Mouse (Mus musculus): ENCODE measurements around the gene Kalrn. TPM values are rescaled to one million over a fixed set of nuclear protein-coding genes. Genes with fewer than 3 reads are reported as not detected.

Kalrn gene
- polyA plus RNA-seq, 1 experiment = 0.15 TPM

DNA sequence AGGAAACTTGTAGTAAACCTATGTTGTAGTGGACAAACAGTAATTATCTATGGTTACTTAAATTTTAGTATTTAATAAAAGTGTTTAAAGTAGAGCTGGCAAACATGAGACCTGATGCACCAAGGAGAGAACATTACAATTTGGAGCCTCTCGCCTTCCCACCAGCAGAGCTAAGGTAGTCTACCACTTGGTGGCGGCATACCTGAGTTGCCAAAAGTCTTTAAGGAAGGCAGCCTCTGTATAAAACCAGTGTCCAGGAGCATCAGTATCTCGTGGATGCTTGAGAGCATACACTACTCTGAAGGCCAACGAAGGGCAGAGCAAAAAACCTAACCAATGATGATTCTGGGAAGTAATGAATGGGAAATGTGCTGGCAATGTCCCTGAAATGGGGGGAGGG, 199.8 kb downstream of the Kalrn start:
- no peaks in the 10 kb centered on the region for H3K36me3 ChIP-seq (ENCODE audit: control insufficient read depth)
- H3K27me3 ChIP-seq (ENCODE audit: control insufficient read depth) = no peaks in the 10 kb centered on the region
- no peaks in the 10 kb centered on the region for H3K9me3 ChIP-seq (ENCODE audit: control insufficient read depth, low read length)
- no peaks in the 10 kb centered on the region for H3K4me1 ChIP-seq (ENCODE audit: control insufficient read depth)
- H3K4me3 ChIP-seq (replicated peaks) = no peak overlapping the region
- no peak for TF ChIP-seq GATA1 (IDR thresholded peaks at IDR 0.05; ENCODE audit: low read length)
- TF ChIP-seq TAL1 (IDR thresholded peaks at IDR 0.05; ENCODE audit: low read length) = no peak

DNA sequence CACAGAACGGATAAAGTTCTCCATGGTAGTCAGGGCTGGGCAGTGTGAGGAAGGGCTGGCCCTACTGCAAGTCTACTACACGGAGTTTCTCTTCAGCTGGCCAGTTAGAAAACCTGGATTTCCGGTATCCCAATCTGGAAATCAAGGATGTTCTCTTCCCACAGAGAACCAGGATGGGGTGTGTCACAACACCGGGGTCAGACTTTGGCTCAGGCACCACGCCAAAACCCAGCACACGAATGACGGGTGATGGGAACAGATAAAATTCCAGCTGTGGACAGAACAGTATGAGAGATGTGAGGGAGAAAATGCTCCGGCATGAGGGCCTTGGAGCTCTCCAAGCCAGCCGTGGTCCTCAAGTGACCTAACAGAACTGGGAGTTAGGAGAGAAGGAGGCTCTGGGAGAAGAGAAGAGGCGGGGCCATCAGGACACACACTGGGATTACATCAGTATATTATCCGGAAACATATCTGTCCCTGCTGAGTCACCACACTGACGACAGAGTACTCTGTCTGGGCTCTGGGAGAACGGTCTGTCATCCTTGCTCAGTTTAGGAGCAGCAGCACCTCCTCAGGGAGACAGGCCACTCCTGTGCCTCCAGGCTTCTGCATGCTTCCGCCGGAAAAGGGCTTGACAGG, 201.1 kb downstream of the Kalrn start:
- Histone ChIP-seq H3K9me3 (ENCODE audit: control insufficient read depth, low read length) (no peaks in the 10 kb centered on the region), H3K4me1 (ENCODE audit: control insufficient read depth) (no peaks in the 10 kb centered on the region), H3K27me3 (ENCODE audit: control insufficient read depth) (no peaks in the 10 kb centered on the region), H3K4me3 (replicated peaks) (no peak overlapping the region), H3K36me3 (ENCODE audit: control insufficient read depth) (no peaks in the 10 kb centered on the region)
- TF ChIP-seq TAL1 (IDR thresholded peaks at IDR 0.05; ENCODE audit: low read length) (no peak), GATA1 (IDR thresholded peaks at IDR 0.05; ENCODE audit: low read length) (no peak)

DNA sequence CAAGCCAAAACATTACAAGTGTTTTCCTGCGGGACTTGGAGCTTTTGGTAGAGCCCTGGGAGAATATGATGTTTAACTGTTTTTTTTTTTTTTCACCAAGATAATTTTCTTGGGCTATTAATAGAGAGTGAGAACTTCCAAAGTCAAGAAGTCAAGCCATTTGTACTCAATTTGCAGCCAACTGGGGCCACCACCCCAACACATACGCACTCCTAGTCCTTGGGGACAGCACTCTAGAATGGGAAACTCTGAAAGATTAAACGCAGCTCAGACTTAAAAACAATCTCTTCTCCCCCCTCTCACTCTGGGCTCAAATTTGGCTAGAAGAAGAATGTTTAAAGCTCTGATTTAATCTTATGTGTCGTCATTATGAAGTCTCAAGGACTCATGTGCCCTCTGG, 214.1 kb downstream of the Kalrn start:
- TF ChIP-seq TAL1 (IDR thresholded peaks at IDR 0.05; ENCODE audit: low read length) (no peak), GATA1 (IDR thresholded peaks at IDR 0.05; ENCODE audit: low read length) (no peak)
- no peaks in the 10 kb centered on the region for H3K4me1 ChIP-seq (ENCODE audit: control insufficient read depth)

DNA sequence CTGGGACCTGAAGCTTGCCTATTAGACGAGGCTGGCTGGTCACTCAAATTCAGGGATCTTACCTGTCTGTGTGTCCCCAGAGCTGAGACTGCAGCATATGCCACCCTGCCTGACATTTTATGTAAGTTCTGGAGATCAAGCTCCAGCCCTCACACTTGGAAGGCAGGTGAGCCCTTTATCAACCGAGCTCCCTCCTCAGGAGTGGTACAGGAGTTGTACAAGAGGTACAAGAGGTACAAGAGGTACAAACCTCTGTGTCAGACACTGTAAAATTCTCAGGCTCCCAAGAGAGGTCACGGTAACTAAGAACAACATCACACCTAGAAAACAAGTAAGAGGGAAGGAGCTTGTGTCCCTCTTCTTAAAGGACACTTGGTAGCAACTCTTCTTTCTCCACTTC, 217.8 kb downstream of the Kalrn start:
- H3K36me3 ChIP-seq (ENCODE audit: control insufficient read depth) = no peaks in the 10 kb centered on the region
- no peaks in the 10 kb centered on the region for H3K27me3 ChIP-seq (ENCODE audit: control insufficient read depth)
- no peaks in the 10 kb centered on the region for H3K9me3 ChIP-seq (ENCODE audit: control insufficient read depth, low read length)
- no peak overlapping the region for H3K4me3 ChIP-seq (replicated peaks)
- TF ChIP-seq GATA1 (IDR thresholded peaks at IDR 0.05; ENCODE audit: low read length) = no peak
- TF ChIP-seq TAL1 (IDR thresholded peaks at IDR 0.05; ENCODE audit: low read length) = no peak
- no peaks in the 10 kb centered on the region for H3K4me1 ChIP-seq (ENCODE audit: control insufficient read depth)

More for the DNA sequence above, 214.1 kb downstream of the Kalrn start:
- Histone ChIP-seq H3K9me3 (ENCODE audit: control insufficient read depth, low read length) (no peaks in the 10 kb centered on the region), H3K4me3 (replicated peaks) (no peak overlapping the region), H3K27me3 (ENCODE audit: control insufficient read depth) (no peaks in the 10 kb centered on the region), H3K36me3 (ENCODE audit: control insufficient read depth) (no peaks in the 10 kb centered on the region)

DNA sequence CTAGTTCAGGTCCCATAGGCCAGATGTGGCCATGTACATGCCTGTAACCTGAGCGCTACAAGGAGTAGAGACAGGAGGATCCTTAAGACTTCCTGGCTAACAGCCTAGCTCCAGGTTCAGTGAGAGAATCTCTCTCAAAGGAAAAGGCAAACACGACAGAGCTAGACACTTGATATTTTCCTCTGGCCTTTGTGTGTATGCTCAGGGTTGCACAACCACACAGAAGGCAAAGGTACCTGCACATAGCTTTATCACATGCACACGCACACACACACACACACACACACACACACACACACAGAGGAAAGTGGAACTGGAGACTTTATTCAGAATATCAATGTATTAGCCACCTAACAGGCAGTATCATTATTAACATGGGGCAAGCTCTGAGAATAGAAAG, 219.3 kb downstream of the Kalrn start:
- Histone ChIP-seq H3K4me1 (ENCODE audit: control insufficient read depth) (no peaks in the 10 kb centered on the region), H3K36me3 (ENCODE audit: control insufficient read depth) (no peaks in the 10 kb centered on the region), H3K9me3 (ENCODE audit: control insufficient read depth, low read length) (no peaks in the 10 kb centered on the region), H3K27me3 (ENCODE audit: control insufficient read depth) (no peaks in the 10 kb centered on the region), H3K4me3 (replicated peaks) (no peak overlapping the region)
- TF ChIP-seq GATA1 (IDR thresholded peaks at IDR 0.05; ENCODE audit: low read length) (no peak), TAL1 (IDR thresholded peaks at IDR 0.05; ENCODE audit: low read length) (no peak)

DNA sequence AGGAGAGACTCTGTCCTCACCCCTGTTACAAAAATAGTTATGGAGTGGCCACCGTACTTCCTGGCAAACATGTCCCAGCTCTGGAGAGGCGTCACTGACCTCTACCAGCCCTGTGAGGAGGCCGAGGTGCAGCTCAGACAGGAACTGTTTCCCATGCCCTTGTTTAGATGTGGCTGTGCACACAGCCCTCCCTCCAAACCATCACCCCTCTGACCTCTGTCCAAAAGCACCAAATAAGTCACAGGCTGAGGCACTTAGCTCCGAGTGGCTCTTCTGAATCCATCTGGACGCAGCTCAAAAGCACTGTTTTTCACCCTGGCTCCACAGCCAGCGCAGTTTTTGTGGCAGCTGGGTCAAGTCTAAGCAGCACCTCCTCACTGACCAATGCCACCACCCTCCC, 220.6 kb downstream of the Kalrn start:
- TF ChIP-seq TAL1 (IDR thresholded peaks at IDR 0.05; ENCODE audit: low read length) (no peak), GATA1 (IDR thresholded peaks at IDR 0.05; ENCODE audit: low read length) (no peak)
- Histone ChIP-seq H3K9me3 (ENCODE audit: control insufficient read depth, low read length) (no peaks in the 10 kb centered on the region), H3K4me3 (replicated peaks) (no peak overlapping the region), H3K27me3 (ENCODE audit: control insufficient read depth) (no peaks in the 10 kb centered on the region), H3K36me3 (ENCODE audit: control insufficient read depth) (no peaks in the 10 kb centered on the region), H3K4me1 (ENCODE audit: control insufficient read depth) (no peaks in the 10 kb centered on the region)

DNA sequence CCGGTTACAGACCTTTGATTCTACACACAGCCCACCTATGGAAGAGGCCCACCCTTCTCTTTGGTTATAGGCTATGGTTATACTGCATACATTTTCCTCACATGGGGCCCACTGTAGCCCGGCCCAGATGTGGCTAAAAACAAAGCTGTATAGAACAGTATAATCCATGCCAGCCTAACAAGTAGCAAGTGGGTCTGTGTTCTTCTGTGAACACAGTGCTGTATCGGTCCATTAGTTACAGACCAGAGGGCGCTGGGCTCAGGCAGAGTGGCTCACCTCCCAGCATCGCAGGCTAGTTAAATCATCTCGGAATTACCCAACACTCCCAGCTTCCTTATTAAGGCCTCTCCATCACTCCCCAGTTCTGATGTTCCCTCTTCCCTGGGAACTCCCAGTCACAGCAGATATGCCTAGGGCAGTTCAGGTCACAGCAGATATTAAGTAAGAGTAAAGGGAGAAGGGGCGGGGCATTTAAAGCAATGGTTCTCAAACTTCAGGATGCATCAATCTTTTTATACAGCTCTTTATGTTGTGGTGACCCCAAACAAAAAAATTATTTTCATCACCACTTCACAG, 221.7 kb downstream of the Kalrn start:
- no peaks in the 10 kb centered on the region for H3K9me3 ChIP-seq (ENCODE audit: control insufficient read depth, low read length)
- H3K4me1 ChIP-seq (ENCODE audit: control insufficient read depth) = no peaks in the 10 kb centered on the region
- TF ChIP-seq TAL1 (IDR thresholded peaks at IDR 0.05; ENCODE audit: low read length) = no peak
- H3K36me3 ChIP-seq (ENCODE audit: control insufficient read depth) = no peaks in the 10 kb centered on the region
- no peaks in the 10 kb centered on the region for H3K27me3 ChIP-seq (ENCODE audit: control insufficient read depth)
- H3K4me3 ChIP-seq (replicated peaks) = no peak overlapping the region

DNA sequence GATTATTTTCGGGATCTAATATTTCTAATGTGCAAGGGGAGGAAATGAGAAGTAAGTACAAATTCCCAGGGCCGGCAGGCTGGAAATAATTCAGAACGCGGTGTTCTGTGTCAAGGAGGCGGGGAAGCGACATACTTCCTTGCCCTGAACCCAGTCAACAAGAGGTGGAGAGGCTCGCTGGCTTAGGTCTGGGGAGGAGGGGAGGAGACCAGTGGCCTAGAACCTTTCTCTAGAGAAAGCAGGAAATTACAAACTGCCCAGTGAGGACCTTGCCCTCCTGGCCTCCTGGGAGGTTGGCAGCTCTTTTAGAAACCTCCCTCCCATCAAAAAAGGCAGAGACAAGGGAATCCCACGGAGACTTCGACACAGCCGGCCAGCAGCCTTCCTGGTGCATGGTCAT, 225.8 kb downstream of the Kalrn start:
- TF ChIP-seq GATA1 (IDR thresholded peaks at IDR 0.05; ENCODE audit: low read length) (no peak), TAL1 (IDR thresholded peaks at IDR 0.05; ENCODE audit: low read length) (no peak)
- Histone ChIP-seq H3K36me3 (ENCODE audit: control insufficient read depth) (no peaks in the 10 kb centered on the region), H3K9me3 (ENCODE audit: control insufficient read depth, low read length) (no peaks in the 10 kb centered on the region), H3K27me3 (ENCODE audit: control insufficient read depth) (no peaks in the 10 kb centered on the region), H3K4me3 (replicated peaks) (no peak overlapping the region), H3K4me1 (ENCODE audit: control insufficient read depth) (no peaks in the 10 kb centered on the region)

DNA sequence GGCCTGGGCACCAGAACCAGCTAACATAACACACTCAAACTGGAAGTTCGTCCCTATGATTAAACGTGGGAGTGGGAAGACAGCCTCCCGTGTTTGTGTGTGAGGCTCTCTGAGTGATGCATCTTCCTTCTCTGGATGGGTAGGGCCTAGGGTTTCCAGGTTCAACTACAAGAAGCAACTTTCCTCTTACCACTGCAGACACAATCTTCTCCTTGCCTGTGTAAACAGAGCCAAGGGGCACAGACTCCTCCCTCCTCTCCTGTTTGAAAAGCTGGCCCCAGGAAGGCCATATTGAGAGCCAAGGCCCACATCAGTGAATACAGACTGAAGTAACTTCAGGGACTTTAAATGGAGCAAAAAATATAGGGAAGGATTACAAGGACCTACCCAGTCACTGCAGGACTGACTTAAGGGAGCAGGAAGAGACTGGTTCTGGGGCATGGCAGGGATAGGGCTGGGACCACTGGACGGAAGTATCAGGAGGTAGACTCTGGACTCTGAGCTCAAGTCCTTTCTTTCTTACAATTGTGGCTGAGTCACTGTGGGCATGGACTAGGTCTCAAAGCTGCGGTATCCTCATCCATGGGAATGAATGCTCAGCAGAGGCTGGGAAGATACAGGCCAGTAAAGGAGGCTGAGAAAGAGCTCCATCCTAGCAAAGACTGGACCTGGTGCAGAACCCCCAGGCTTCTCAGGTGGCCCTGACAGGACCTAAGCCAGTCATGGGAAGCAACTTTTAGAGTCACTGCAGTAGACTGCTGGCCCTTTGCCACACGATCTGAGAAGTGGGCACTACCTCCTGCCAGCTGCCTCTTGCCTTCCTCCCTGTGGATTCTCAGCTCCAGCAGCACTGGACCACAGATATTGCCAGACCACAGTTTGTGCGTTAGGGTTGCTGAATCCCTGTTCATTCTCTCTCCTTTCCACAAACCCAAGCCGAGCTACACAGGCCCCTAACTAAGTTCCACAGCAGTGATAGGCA, 228.1 kb downstream of the Kalrn start:
- H3K36me3 ChIP-seq (ENCODE audit: control insufficient read depth) = no peaks in the 10 kb centered on the region
- no peaks in the 10 kb centered on the region for H3K27me3 ChIP-seq (ENCODE audit: control insufficient read depth)
- no peaks in the 10 kb centered on the region for H3K4me1 ChIP-seq (ENCODE audit: control insufficient read depth)
- TF ChIP-seq GATA1 (IDR thresholded peaks at IDR 0.05; ENCODE audit: low read length) = no peak
- no peak for TF ChIP-seq TAL1 (IDR thresholded peaks at IDR 0.05; ENCODE audit: low read length)
- no peaks in the 10 kb centered on the region for H3K9me3 ChIP-seq (ENCODE audit: control insufficient read depth, low read length)
- no peak overlapping the region for H3K4me3 ChIP-seq (replicated peaks)
